Mouse (Mus musculus) spleen, adult 2 months (tissue): ENCODE measurements around the gene Tmem273. TPM values are rescaled to one million over a fixed set of nuclear protein-coding genes. Genes with fewer than 3 reads are reported as not detected.

ENCODE experiments used
- DNase-seq, 2 experiments: peaks; one replicate each; pipeline versions ENCODE4 v3.0.0 to v3.0.0-alpha.2; 2012 to 2021; ENCODE audit warnings: low spot score in 2 of 2, low read depth in 1 of 2
- H3K27ac ChIP-seq: fragments of 200-500 bp; 2 replicates; pipeline ENCODE4 v1.5.1; 2012; ENCODE audit warnings: low read length, inconsistent platforms; ENCODE audit not compliant: insufficient read depth
- H3K27me3 ChIP-seq: fragments of 200-500 bp; 2 replicates; pipeline ENCODE4 v1.6.1; 2012; ENCODE audit warnings: mild to moderate bottlenecking, moderate library complexity, low read length, inconsistent platforms; ENCODE audit not compliant: control insufficient read depth, insufficient read depth
- H3K36me3 ChIP-seq: fragments of 200-500 bp; 2 replicates; pipeline ENCODE4 v1.6.1; 2012; ENCODE audit warnings: mild to moderate bottlenecking, low read length, inconsistent platforms; ENCODE audit not compliant: control insufficient read depth, insufficient read depth
- H3K4me1 ChIP-seq: fragments of 200-500 bp; 2 replicates; pipeline ENCODE4 v1.6.1; 2011; ENCODE audit warnings: inconsistent platforms; ENCODE audit not compliant: control insufficient read depth, insufficient read depth, insufficient read length
- H3K4me3 ChIP-seq: fragments of 200-500 bp; 2 replicates; pipeline ENCODE4 v1.5.1; 2011; ENCODE audit warnings: mild to moderate bottlenecking, inconsistent platforms; ENCODE audit not compliant: insufficient read depth, insufficient read length; ENCODE audit errors: extremely low read depth
- CTCF ChIP-seq: fragments of 200-500 bp; IDR thresholded peaks from 2 replicates; pipeline ENCODE4 v1.5.1; 2011; ENCODE audit warnings: mild to moderate bottlenecking, inconsistent platforms; ENCODE audit not compliant: insufficient read depth, insufficient read length, insufficient replicate concordance; ENCODE audit errors: extremely low read depth
- POLR2A ChIP-seq: fragments of 200-500 bp; IDR thresholded peaks from 2 replicates; pipeline ENCODE4 v1.6.1; 2011; ENCODE audit warnings: low read depth, low read length, inconsistent platforms
- WGBS: fragments of 180-500 bp; shearing (Covaris S2); methylation state at CpG from one replicate; pipeline ENCODE4 v1.1.7; 2018; 5-methylcytosine and 5-hydroxymethylcytosine counted together
- polyA plus RNA-seq: library from polyadenylated mRNA; depleted of rRNA; stranded (reverse); fragments of >200 nt; gene quantifications from 2 replicates; pipeline ENCODE4 v1.2.3, GENCODE M21; 2012

The Tmem273 gene
- polyA plus RNA-seq, 1 experiment: 5.6 TPM

DNA sequence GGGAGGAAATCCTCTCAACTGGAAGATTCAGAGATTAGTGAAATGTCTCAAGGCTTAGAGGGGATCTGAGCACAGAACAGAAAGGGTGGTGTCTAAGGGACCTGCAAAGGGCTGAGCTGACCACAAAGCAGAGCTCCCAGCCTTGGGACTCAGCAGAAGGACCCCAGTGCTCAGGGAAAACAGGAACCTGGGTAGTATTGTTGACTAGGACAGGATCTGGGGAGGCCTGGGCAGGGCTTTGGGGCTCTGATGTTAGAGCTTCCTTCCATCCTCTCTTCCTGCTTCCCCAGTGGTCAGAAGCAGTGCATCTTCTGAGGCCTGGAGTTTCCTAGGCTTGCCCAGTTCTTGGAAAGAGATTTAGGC lies 15.9 kb downstream of the Tmem273 start:
- no peak overlapping the region for H3K27ac ChIP-seq
- H3K4me1 ChIP-seq: peaks cover 5% of the 10 kb centered on the region; the same call in 1 of the 2 replicates
- H3K4me3 ChIP-seq: no peak overlapping the region
- DNase-seq: no peak
- TF ChIP-seq CTCF: no peak
- H3K27me3 ChIP-seq: no peaks in the 10 kb centered on the region
- H3K36me3 ChIP-seq: no peaks in the 10 kb centered on the region

GRCm38 (mm10) chr14:32810111-32810510 lies 24.3 kb downstream of the Tmem273 start:
- Histone ChIP-seq H3K36me3 (no peaks in the 10 kb centered on the region), H3K27ac (no peak overlapping the region), H3K4me3 (no peak overlapping the region), H3K4me1 (no peaks in the 10 kb centered on the region), H3K27me3 (no peaks in the 10 kb centered on the region)
- no peak for DNase-seq
- no peak for TF ChIP-seq CTCF
- no peak for TF ChIP-seq POLR2A

GRCm38 (mm10) chr14:32812429-32812828 lies 26.7 kb downstream of the Tmem273 start:
- Histone ChIP-seq H3K36me3 (no peaks in the 10 kb centered on the region), H3K4me3 (no peak overlapping the region), H3K27ac (no peak overlapping the region), H3K4me1 (no peaks in the 10 kb centered on the region), H3K27me3 (no peaks in the 10 kb centered on the region)
- WGBS: 31% methylated on average over 6 of the region's 6 CpGs
- TF ChIP-seq POLR2A (no peak), CTCF (no peak)
- no peak for DNase-seq

GRCm38 (mm10) chr14:32814961-32815360 lies 29.2 kb downstream of the Tmem273 start:
- Histone ChIP-seq H3K27ac (no peak overlapping the region), H3K27me3 (no peaks in the 10 kb centered on the region), H3K4me1 (no peaks in the 10 kb centered on the region), H3K4me3 (no peak overlapping the region), H3K36me3 (no peaks in the 10 kb centered on the region)
- no peak for DNase-seq
- WGBS: 73% methylated on average over 4 of the region's 4 CpGs
- no peak for TF ChIP-seq POLR2A

DNA sequence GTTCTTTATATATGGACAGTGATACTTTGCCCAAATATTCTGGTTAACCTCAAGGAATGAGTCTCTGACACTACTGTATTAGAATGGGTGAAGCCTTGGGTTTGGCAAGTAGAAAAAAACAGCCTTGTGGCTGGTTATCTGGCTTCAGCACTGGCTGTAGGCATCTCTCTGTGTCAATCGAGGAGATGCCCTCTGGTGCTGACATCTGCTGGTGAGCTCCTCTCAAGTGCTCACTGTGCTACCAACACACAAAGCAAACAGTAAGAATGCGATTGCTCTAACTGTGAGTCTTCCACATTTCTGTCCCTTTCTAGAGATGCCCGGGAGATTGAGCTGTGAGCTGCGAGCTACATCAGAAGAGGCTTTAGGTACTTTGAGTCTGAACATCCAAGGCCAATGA lies 30.8 kb downstream of the Tmem273 start:
- no peak for DNase-seq
- no peaks in the 10 kb centered on the region for H3K36me3 ChIP-seq
- H3K27ac ChIP-seq: no peak overlapping the region
- no peaks in the 10 kb centered on the region for H3K4me1 ChIP-seq
- no peak for TF ChIP-seq CTCF
- TF ChIP-seq POLR2A: no peak
- no peak overlapping the region for H3K4me3 ChIP-seq
- WGBS: 74% methylated on average over 4 of the region's 4 CpGs
- H3K27me3 ChIP-seq: no peaks in the 10 kb centered on the region

- Histone ChIP-seq H3K36me3 (no peaks in the 10 kb centered on the region), H3K27me3 (no peaks in the 10 kb centered on the region), H3K4me3 (no peak overlapping the region), H3K27ac (no peak overlapping the region), H3K4me1 (no peaks in the 10 kb centered on the region)
- TF ChIP-seq CTCF (no peak), POLR2A (no peak)
- no peak for DNase-seq
- WGBS: 81% methylated on average over 7 of the region's 7 CpGs
These were observed 31.5 kb downstream of the Tmem273 start for GRCm38 (mm10) chr14:32817258-32817657.

- no peak overlapping the region for H3K4me3 ChIP-seq
- no peak overlapping the region for H3K27ac ChIP-seq
- 77% methylated on average over 1 of the region's 1 CpGs for WGBS
- DNase-seq: no peak
- H3K4me1 ChIP-seq: no peaks in the 10 kb centered on the region
- H3K36me3 ChIP-seq: no peaks in the 10 kb centered on the region
- no peak for TF ChIP-seq CTCF
- no peak for TF ChIP-seq POLR2A
- H3K27me3 ChIP-seq: no peaks in the 10 kb centered on the region
These were observed 33.5 kb downstream of the Tmem273 start for GRCm38 (mm10) chr14:32819297-32819696.
